Mouse (Mus musculus) limb, embryonic 12.5 days (tissue): ENCODE results near the gene Rab3gap1. TPM values are rescaled to one million over a fixed set of nuclear protein-coding genes. Genes with fewer than 3 reads are reported as not detected.
A peak's percentile ranks its signal among the peaks of the same experiment; 100 is the strongest.

ENCODE experiments used
- ATAC-seq: fragments of 200-750 bp; cut with Nextera tagmentation; 2 replicates; pipeline ENCODE4 v1.8.0; 2017; ENCODE audit warnings: low read depth, moderate TSS enrichment; ENCODE audit not compliant: insufficient number of reproducible peaks, insufficient read depth, low FRiP score, low TSS enrichment
- H3K27ac ChIP-seq: fragments of 300-500 bp; sonication (generic); 2 replicates; pipeline ENCODE4 v1.5.1; 2016; ENCODE audit warnings: mild to moderate bottlenecking, moderate library complexity
- H3K27me3 ChIP-seq: fragments of 300-500 bp; sonication (generic); 2 replicates; pipeline ENCODE4 v1.6.1; 2016; ENCODE audit warnings: mild to moderate bottlenecking, moderate library complexity
- H3K36me3 ChIP-seq: fragments of 300-500 bp; sonication (generic); 2 replicates; pipeline ENCODE4 v1.6.1; 2016; ENCODE audit warnings: mild to moderate bottlenecking, moderate library complexity
- H3K4me1 ChIP-seq: fragments of 300-500 bp; sonication (generic); replicated peaks from 2 replicates; pipeline ENCODE4 v1.6.1; 2016
- H3K4me2 ChIP-seq: fragments of 300-500 bp; sonication (generic); 2 replicates; pipeline ENCODE4 v1.6.1; 2016; ENCODE audit warnings: mild to moderate bottlenecking, moderate library complexity
- H3K4me3 ChIP-seq: fragments of 300-500 bp; sonication (generic); replicated peaks from 2 replicates; pipeline ENCODE4 v1.5.1; 2016; ENCODE audit warnings: mild to moderate bottlenecking
- H3K9ac ChIP-seq: fragments of 300-500 bp; sonication (generic); replicated peaks from 2 replicates; pipeline ENCODE4 v1.6.1; 2016; ENCODE audit warnings: mild to moderate bottlenecking, moderate library complexity
- H3K9me3 ChIP-seq: fragments of 300-500 bp; sonication (generic); 2 replicates; pipeline ENCODE4 v1.6.1; 2016; ENCODE audit warnings: mild to moderate bottlenecking, moderate library complexity
- WGBS: fragments of 180-500 bp; shearing (Covaris S2); methylation state at CpG from one replicate; pipeline ENCODE4 v1.1.7; 2016; 5-methylcytosine and 5-hydroxymethylcytosine counted together
- polyA plus RNA-seq: library from polyadenylated mRNA; unstranded; fragments of >200 nt; fragmentation: Nextera tagmentation; extraction: Ambion mirVana; gene quantifications from 2 replicates; pipeline ENCODE4 v1.2.1, GENCODE M21; 2016

The Rab3gap1 gene
- 23.7 and 24.5 TPM in 2 replicates for polyA plus RNA-seq

DNA sequence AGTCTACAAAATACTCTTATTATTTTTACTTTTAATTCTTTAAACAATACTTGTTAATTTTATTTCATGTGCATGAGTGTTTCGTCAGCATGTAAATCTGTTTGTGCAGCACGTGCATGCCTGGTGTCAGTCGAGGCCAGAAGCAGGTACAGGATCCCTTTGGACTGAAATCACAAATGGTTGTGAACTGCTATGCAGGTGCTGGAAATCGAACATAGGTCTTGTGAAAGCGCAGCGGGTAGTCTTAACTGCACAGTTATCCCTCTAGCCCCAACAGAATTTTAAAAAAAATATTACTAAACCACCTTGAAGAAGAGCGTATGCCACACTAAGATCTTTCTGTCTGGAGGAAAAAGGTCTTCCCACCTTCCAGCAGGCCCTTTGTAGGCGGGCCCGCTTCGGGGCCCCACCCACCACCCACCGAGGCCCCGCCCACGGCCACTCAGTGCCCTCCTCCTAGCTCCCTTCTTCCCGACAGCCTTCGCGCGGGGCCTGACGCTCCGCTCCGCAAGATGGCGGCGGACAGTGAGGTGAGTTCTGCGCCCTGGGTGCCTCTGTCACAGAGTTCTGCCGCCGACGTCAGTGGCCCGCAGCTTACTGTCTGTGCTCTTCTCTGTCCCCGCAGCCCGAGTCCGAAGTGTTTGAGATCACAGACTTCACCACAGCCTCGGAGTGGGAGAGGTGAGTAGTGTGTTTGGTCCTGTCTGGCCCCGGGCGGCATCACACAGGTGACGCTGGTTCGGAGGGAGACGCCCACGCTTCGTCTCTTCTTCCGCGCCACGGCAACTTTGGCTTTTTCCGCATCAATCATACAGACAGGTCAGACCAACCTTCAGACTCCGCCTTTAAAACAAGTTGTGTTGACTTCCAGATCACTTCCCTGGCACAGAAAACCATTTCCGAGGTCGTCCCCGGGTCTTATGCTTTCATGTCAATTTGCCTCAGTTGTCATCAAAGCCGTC is at the start of gene Rab3gap1:
Rab3gap1 (plus strand) TSS at position 474 of the 962 bp plus-strand sequence.
- Histone ChIP-seq H3K9me3 (no peaks in the 10 kb centered on the region), H3K27ac (0 out of 2 replicates have a peak within 1 kb of the TSS, but pooled peaks have one; percentile 56), H3K4me1 (no peaks in the 10 kb centered on the region), H3K4me3 (peak within 1 kb of the TSS; percentile 78), H3K9ac (peak within 1 kb of the TSS; percentile 76), H3K36me3 (peaks cover 12% of the 10 kb centered on the region; the same call in 1 of the 2 replicates), H3K27me3 (no peaks in the 10 kb centered on the region), H3K4me2 (peak within 1 kb of the TSS; percentile 64)
- peak; percentile 97 for ATAC-seq
- WGBS = 12% methylated on average over 47 of the region's 47 CpGs

DNA sequence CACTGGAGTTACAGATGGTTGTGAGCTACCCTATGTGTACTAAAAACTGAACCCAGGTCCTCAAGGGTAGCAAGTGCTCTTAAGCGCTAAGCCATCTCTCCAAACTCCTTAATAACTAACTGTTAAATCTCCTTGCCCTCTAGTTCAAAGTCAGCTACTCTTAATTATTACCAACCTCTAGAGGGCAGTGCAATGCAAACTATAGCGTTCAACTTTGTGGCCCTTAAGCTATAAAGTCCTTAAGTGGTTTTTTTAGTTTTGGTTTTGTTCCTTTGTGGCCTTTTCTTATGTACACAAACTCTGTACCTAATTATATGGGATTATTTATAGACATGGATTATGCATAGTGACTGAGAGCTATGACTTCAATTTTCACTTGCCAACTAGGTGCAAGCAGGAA is 41.2 kb upstream of the Rab3gap1 start:
- Histone ChIP-seq H3K9ac (no peak overlapping the region), H3K4me3 (no peak overlapping the region), H3K4me2 (no peak overlapping the region), H3K36me3 (no peaks in the 10 kb centered on the region), H3K9me3 (no peaks in the 10 kb centered on the region), H3K4me1 (no peaks in the 10 kb centered on the region), H3K27me3 (no peaks in the 10 kb centered on the region), H3K27ac (no peak overlapping the region)
- WGBS = 21% methylated on average over 2 of the region's 2 CpGs
- ATAC-seq = no peak

DNA sequence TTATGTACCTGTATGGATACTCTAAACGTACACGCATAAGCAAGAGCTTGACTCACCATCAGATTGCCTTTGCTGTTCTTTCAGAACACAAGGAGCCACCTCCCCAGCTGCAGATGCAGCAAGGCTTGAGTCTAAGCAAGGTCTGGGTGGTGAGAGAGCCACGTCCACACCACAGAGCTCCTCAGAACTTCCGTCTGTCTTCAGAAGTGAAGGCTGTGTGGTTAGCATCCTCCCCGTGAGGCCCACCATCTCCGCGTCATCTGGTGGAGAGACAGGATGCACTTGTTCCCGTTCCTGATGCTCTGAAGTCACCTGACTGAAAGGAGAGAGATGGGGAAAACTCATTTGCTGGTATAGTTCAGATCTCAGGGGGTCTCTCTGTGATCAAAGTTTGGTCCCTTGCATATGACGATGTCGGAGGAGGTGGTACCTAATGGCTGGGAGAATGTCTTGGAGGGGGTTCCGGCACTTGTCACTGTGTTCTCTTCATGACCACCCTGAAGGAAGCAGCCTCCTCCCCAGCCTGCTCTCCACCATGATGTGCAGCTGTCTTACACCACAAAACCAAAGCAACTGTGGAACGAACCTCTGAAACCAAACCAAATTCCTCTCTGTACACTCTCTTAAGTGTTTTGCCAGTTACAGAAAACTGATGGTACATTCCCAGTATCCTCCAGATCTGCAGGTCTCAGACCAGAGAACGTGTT is 38.2 kb upstream of the Rab3gap1 start:
- no peaks in the 10 kb centered on the region for H3K27me3 ChIP-seq
- no peaks in the 10 kb centered on the region for H3K9me3 ChIP-seq
- no peak overlapping the region for H3K4me3 ChIP-seq
- H3K9ac ChIP-seq = no peak overlapping the region
- H3K4me2 ChIP-seq = no peak overlapping the region
- H3K27ac ChIP-seq = no peak overlapping the region
- no peaks in the 10 kb centered on the region for H3K36me3 ChIP-seq
- no peak for ATAC-seq
- WGBS = 85% methylated on average over 13 of the region's 13 CpGs
- no peaks in the 10 kb centered on the region for H3K4me1 ChIP-seq

DNA sequence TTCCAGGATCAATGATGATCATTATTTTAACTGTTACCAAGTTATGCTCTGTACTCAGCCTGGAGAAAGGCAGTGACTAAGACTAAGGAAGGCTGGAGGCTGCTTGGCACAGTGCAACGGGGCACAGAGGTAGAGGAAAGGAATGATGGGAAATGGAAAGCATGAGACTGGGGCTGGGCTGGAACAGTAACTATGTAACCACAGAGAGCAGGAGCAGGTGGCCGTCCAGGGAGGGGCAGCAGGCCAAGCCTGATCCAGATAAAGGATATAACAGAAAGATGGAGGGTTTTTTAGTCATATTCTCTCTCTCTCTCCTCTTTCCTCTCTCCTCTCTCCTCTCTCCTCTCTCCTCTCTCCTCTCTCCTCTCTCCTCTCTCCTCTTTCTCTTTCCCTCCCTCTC is 34.9 kb upstream of the Rab3gap1 start:
- no peak overlapping the region for H3K9ac ChIP-seq
- 51% methylated on average over 2 of the region's 2 CpGs for WGBS
- H3K4me1 ChIP-seq = peaks cover 4% of the 10 kb centered on the region; the same call in 1 of the 2 replicates

DNA sequence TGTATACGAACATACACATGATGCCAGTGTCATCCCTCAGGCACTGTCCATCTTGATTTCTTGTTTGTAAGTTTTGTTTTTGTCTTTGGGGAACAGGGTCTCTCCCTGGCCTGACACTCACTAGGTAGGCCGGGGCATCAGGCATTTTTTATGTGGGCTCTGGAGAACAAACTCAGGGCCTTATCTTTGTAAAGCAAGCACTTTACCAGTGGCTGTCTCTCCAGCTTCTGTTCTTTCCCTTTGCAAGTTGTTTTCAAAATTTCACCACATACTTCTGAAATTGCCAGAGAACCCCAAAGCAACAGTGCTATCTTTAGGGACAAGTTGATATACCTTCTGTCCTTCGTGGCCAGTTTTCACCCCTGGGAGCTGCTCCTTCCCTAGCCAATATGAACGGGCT is 34.4 kb upstream of the Rab3gap1 start:
- H3K9ac ChIP-seq = no peak overlapping the region
- ATAC-seq = no peak
- 68% methylated on average over 4 of the region's 4 CpGs for WGBS

More for the DNA sequence above, 34.9 kb upstream of the Rab3gap1 start:
- Histone ChIP-seq H3K9me3 (no peaks in the 10 kb centered on the region), H3K36me3 (no peaks in the 10 kb centered on the region), H3K27me3 (no peaks in the 10 kb centered on the region), H3K4me2 (no peak overlapping the region), H3K4me3 (no peak overlapping the region), H3K27ac (no peak overlapping the region)
- no peak for ATAC-seq

DNA sequence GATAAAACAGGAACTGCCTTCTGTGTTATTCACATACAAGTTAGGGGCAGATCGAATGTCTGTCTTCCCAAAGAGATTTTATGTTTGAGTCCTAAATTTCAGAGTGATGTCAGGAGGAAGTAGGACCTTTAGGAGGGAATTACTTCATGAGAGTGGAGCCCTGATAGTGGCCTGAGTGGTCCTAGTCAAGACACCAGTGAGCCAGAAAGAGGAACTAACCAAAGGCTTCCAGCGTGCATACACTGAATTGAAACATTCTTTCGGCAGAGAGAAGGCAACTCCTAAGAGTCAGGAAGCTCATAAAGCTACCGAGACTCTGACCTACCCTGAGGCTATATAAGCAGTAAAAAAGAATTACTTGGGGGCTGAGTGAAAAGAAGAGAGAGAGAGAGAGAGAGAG is 32.0 kb upstream of the Rab3gap1 start:
- ATAC-seq = no peak
- Histone ChIP-seq H3K9me3 (no peaks in the 10 kb centered on the region), H3K27ac (no peak overlapping the region), H3K4me3 (no peak overlapping the region), H3K27me3 (no peaks in the 10 kb centered on the region), H3K9ac (no peak overlapping the region), H3K4me1 (peaks cover 4% of the 10 kb centered on the region; the same call in 1 of the 2 replicates), H3K4me2 (no peak overlapping the region), H3K36me3 (no peaks in the 10 kb centered on the region)
- WGBS = 46% methylated on average over 4 of the region's 4 CpGs

More for the DNA sequence above, 34.4 kb upstream of the Rab3gap1 start:
- H3K4me1 ChIP-seq = peaks cover 4% of the 10 kb centered on the region; the same call in 1 of the 2 replicates
- H3K4me3 ChIP-seq = no peak overlapping the region
- no peaks in the 10 kb centered on the region for H3K36me3 ChIP-seq
- no peak overlapping the region for H3K27ac ChIP-seq
- H3K4me2 ChIP-seq = no peak overlapping the region
- H3K9me3 ChIP-seq = no peaks in the 10 kb centered on the region
- H3K27me3 ChIP-seq = no peaks in the 10 kb centered on the region

DNA sequence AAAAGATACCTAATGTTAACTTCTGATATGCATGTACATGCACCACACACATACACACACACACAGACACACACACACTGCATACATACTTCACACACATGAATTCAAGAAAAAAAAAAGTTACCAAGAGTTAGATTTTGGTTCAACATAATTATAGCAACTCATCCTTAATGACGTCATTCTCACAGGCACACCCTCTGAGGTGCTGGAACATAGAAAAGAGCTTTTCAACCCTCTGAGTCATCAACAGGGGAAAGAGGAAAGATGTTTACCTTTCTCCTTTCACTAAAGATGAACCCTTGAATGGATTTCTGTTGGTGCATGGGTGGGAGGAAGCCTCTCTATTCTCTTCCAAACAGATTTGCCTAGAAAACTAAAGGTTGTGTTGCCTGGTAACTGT is 30.0 kb upstream of the Rab3gap1 start:
- no peak overlapping the region for H3K4me2 ChIP-seq
- peaks cover 4% of the 10 kb centered on the region; the same call in 1 of the 2 replicates for H3K4me1 ChIP-seq
- H3K27me3 ChIP-seq = no peaks in the 10 kb centered on the region
- H3K9me3 ChIP-seq = no peaks in the 10 kb centered on the region
- H3K27ac ChIP-seq = no peak overlapping the region
- no peak overlapping the region for H3K9ac ChIP-seq
- H3K36me3 ChIP-seq = no peaks in the 10 kb centered on the region
- no peak for ATAC-seq
- H3K4me3 ChIP-seq = no peak overlapping the region
- WGBS = 85% methylated on average over 1 of the region's 1 CpGs

DNA sequence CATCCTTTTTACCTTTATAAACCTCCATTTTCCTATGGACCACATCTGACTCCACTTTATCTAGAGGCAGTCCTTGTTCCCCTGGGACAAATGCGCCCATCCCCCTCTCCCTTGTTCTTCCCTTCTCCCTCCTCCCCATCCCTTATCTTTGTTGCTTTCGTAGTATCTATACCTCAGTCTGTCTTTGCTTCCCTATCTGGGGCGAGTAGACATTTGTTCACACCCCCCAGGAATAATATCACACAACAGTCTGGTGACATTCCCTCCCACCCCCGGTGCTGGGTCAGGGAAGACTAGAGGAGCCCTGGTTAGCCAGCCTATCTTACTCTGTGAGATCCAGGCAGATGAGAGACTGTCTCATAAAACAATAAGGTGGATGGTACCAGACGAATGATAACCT is 23.1 kb upstream of the Rab3gap1 start:
- H3K27me3 ChIP-seq = no peaks in the 10 kb centered on the region
- no peak for ATAC-seq
- H3K4me2 ChIP-seq = no peak overlapping the region
- no peaks in the 10 kb centered on the region for H3K9me3 ChIP-seq
- no peaks in the 10 kb centered on the region for H3K4me1 ChIP-seq
- 91% methylated on average over 5 of the region's 5 CpGs for WGBS
- no peak overlapping the region for H3K27ac ChIP-seq
- H3K4me3 ChIP-seq = no peak overlapping the region
- H3K36me3 ChIP-seq = no peaks in the 10 kb centered on the region
- no peak overlapping the region for H3K9ac ChIP-seq

DNA sequence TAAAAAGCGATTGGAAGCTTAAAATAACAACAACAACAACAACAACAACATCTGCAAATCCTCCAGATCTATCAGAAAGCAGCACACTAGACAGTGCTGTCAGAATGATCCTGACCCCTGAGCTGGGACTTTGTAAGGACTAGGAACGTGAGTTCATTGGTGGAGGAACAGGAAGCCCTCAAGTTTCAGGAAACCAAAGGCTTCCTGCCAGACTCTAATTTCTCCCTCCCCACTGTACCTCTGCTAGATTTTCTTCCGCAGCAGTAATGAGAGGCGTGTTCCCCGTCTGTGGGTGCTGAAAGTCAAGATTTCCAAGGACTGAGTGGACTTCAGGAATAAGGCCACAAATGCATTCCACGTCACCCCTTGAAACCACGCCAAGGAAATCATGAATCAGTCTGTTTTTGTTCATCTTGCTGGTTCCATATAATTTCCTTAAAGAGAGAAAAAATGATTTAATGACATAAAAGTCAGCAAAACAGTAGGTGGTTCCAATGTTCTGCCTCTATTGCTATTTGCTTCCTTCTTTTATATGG is 18.4 kb upstream of the Rab3gap1 start:
- Histone ChIP-seq H3K4me3 (no peak overlapping the region), H3K4me1 (no peaks in the 10 kb centered on the region), H3K27ac (no peak overlapping the region), H3K27me3 (no peaks in the 10 kb centered on the region), H3K36me3 (no peaks in the 10 kb centered on the region), H3K4me2 (no peak overlapping the region), H3K9me3 (peaks cover 11% of the 10 kb centered on the region), H3K9ac (no peak overlapping the region)
- whole genome bisulfite sequencing = 72% methylated on average over 7 of the region's 7 CpGs
- no peak for ATAC-seq

DNA sequence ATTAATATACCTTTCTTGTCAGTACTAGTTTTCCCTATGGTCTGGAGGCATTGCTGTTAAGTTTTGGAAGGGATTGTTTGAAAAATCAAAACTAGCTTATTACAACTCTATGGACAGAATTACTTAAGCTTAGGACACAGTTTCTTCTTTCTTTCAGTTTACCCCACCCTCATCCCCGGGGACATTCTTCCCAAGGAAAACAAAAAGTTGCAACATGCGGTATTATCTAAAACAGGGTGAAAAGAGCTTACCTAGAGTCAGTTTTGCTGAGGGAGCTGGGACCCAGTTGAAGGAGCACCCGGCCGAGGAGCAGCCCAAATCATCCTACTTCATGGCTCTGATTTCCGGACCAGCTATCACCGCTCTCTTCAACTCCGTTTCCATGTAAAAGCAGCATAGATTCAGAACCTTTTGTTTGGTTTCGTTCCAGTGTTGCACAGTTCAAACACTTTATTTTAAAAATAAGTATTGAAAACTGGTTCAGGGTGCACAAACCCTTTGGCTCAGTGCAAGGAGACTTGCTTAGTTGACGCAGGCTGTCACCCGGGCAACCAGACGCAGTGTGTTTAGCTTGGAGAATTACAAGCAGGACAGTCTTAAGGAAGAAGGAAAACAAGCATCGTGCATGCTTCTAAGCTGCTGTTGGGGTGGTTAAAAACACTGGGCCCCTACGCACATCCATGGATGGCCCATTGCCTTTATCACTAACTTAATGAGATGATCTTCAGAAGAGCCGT is 13.9 kb upstream of the Rab3gap1 start, which contains the start of gene Map3k19:
Map3k19 (minus strand) TSS at position 546 of the 737 bp plus-strand sequence.
- WGBS = 83% methylated on average over 14 of the region's 14 CpGs
- no peak within 1 kb of the TSS for H3K27ac ChIP-seq
- H3K27me3 ChIP-seq = no peaks in the 10 kb centered on the region
- H3K4me1 ChIP-seq = no peaks in the 10 kb centered on the region
- ATAC-seq = no peak
- no peak within 1 kb of the TSS for H3K4me3 ChIP-seq
- H3K36me3 ChIP-seq = no peaks in the 10 kb centered on the region
- no peak within 1 kb of the TSS for H3K9ac ChIP-seq
- H3K4me2 ChIP-seq = no peak within 1 kb of the TSS
- H3K9me3 ChIP-seq = peaks cover 11% of the 10 kb centered on the region
